Comparison of ENCODE assay signal across 11 mouse cellular contexts in genomic region chr6:52208868-52209684, GRCm38 (mm10). TPM values are rescaled to one million over a fixed set of nuclear protein-coding genes. Genes with fewer than 3 reads are reported as not detected.
DNase-seq lines count a peak whose midpoint lies in the region; ATAC-seq lines count a peak whose summit lies in the region.
"Had no signal": no experiment of that assay in that cellular context is flagged by ENCODE, and none has a peak within 500 bp of the region (broad histone marks: within the 10 kb centered on the region; RNA-seq: fewer than 3 reads in every experiment).

No protein-coding gene starts in this region.

- peaks cover 18% of the 10 kb centered on the region for H3K4me1 ChIP-seq in embryonic facial prominence, embryonic 13.5 days
- H3K4me1 ChIP-seq in kidney, embryonic 16.5 days (ENCODE audit: insufficient read depth, low read length), result peaks cover 58% of the 10 kb centered on the region
- H3K4me1 ChIP-seq in neural tube, embryonic 11.5 days (ENCODE audit: control insufficient read depth, insufficient read depth, low read length), result peaks cover 40% of the 10 kb centered on the region

- ATAC-seq in embryonic facial prominence, embryonic 13.5 days (ENCODE audit: insufficient number of reproducible peaks, insufficient read depth, low FRiP score, low TSS enrichment, low read depth), result no peak
- peak; percentile 14; the same call in 1 of the 2 replicates for ATAC-seq in kidney, embryonic 16.5 days (ENCODE audit: low FRiP score, low TSS enrichment)
- no peak for ATAC-seq in neural tube, embryonic 11.5 days (ENCODE audit: insufficient read depth, low FRiP score, low TSS enrichment)

- H3K9ac ChIP-seq in embryonic facial prominence, embryonic 13.5 days, result no peak overlapping the region
- peak overlapping the region; percentile 75 for H3K9ac ChIP-seq in kidney, embryonic 16.5 days (replicated peaks; ENCODE audit: low read length)
- peak overlapping the region; percentile 99 for H3K9ac ChIP-seq in neural tube, embryonic 11.5 days (ENCODE audit: low read length)

- WGBS in embryonic facial prominence, embryonic 13.5 days, result 4% methylated on average over 18 of the region's 18 CpGs
- WGBS in kidney, embryonic 16.5 days, result 7% methylated on average over 16 of the region's 18 CpGs
- 2% methylated on average over 17 of the region's 18 CpGs for WGBS in neural tube, embryonic 11.5 days

- intact Hi-C loops in left cerebral cortex, postnatal 25 days (cut with DNase I), result no loop called here

- H3K9me3 ChIP-seq in embryonic facial prominence, embryonic 13.5 days, result no peaks in the 10 kb centered on the region
- H3K9me3 ChIP-seq in kidney, embryonic 16.5 days (ENCODE audit: low read length), result no peaks in the 10 kb centered on the region
- H3K9me3 ChIP-seq in neural tube, embryonic 11.5 days (ENCODE audit: control insufficient read depth, low read length), result no peaks in the 10 kb centered on the region

- peak overlapping the region; percentile 16; the same call in 1 of the 2 replicates for H3K4me2 ChIP-seq in embryonic facial prominence, embryonic 13.5 days
- H3K4me2 ChIP-seq in kidney, embryonic 16.5 days (replicated peaks; ENCODE audit: low read depth, low read length), result peak overlapping the region; percentile 81
- H3K4me2 ChIP-seq in neural tube, embryonic 11.5 days (ENCODE audit: low read depth), result peak overlapping the region; percentile 99

- H3K36me3 ChIP-seq in embryonic facial prominence, embryonic 13.5 days, result no peaks in the 10 kb centered on the region
- peaks cover 8% of the 10 kb centered on the region; the same call in 1 of the 2 replicates for H3K36me3 ChIP-seq in kidney, embryonic 16.5 days (ENCODE audit: insufficient read depth, low read length)
- peaks cover 7% of the 10 kb centered on the region for H3K36me3 ChIP-seq in neural tube, embryonic 11.5 days (ENCODE audit: control insufficient read depth, insufficient read depth, low read length)

- no peak overlapping the region for H3K27ac ChIP-seq in embryonic facial prominence, embryonic 13.5 days
- H3K27ac ChIP-seq in kidney, embryonic 16.5 days (ENCODE audit: low read length), result peak overlapping the region; percentile 84
- peak overlapping the region; percentile 100 for H3K27ac ChIP-seq in neural tube, embryonic 11.5 days (ENCODE audit: low read depth, low read length)

- peak; percentile 24 for DNase-seq in kidney, adult 11 months
- no peak for DNase-seq in kidney, adult 9 months
- DNase-seq in neural tube, embryonic 11.5 days (ENCODE audit: low spot score), result peak; percentile 49
- no peak for DNase-seq in right cerebral cortex, postnatal 25 days
- no peak for DNase-seq in yolk sac, embryonic 10.5 days (ENCODE audit: low spot score)
- no peak for DNase-seq in left cerebral cortex, postnatal 25 days (ENCODE audit: low spot score in 2 of 2)
- DNase-seq: cerebellum, adult 18-20 months had no signal

- peaks cover 100% of the 10 kb centered on the region for H3K27me3 ChIP-seq in embryonic facial prominence, embryonic 13.5 days
- 0 out of 2 replicates have a peak, but pooled peaks cover 4% of the 10 kb centered on the region for H3K27me3 ChIP-seq in kidney, embryonic 16.5 days (ENCODE audit: insufficient read depth, low read length)
- no peaks in the 10 kb centered on the region for H3K27me3 ChIP-seq in neural tube, embryonic 11.5 days (ENCODE audit: control insufficient read depth, insufficient read depth, low read length)

- H3K4me3 ChIP-seq in embryonic facial prominence, embryonic 13.5 days, result no peak overlapping the region
- H3K4me3 ChIP-seq in kidney, embryonic 16.5 days (ENCODE audit: low read length), result peak overlapping the region; percentile 80
- H3K4me3 ChIP-seq in neural tube, embryonic 11.5 days (ENCODE audit: low read depth, low read length), result peak overlapping the region; percentile 87

RNA-seq across cellular contexts. Expression of gene Hoxa6, which starts 0.6 kb away (rescaled TPM):
- 0.81 TPM in 1 of 2 replicates, not detected in the other for polyA plus RNA-seq in embryonic facial prominence, embryonic 13.5 days (2015; fragmentation: Nextera tagmentation; extraction: Ambion mirVana)
- 2.9 and 3.8 TPM in 2 replicates for polyA plus RNA-seq in kidney, embryonic 16.5 days (2015; fragmentation: Nextera tagmentation; extraction: Ambion mirVana)
- polyA plus RNA-seq in neural tube, embryonic 11.5 days (2014; fragmentation: Nextera tagmentation; extraction: Ambion mirVana), result 16.0 and 18.8 TPM in 2 replicates
- not detected for total RNA-seq in left cerebral cortex, postnatal 25 days (2021)
- total RNA-seq: MEL had no signal

RNA-seq across cellular contexts. Expression of gene Hoxa3, which starts 4.1 kb away (rescaled TPM):
- polyA plus RNA-seq in embryonic facial prominence, embryonic 13.5 days (2015; fragmentation: Nextera tagmentation; extraction: Ambion mirVana), result 0.52 TPM in 1 of 2 replicates, not detected in the other
- 8.2 and 10.8 TPM in 2 replicates for polyA plus RNA-seq in kidney, embryonic 16.5 days (2015; fragmentation: Nextera tagmentation; extraction: Ambion mirVana)
- 20.2 TPM in 2 replicates for polyA plus RNA-seq in neural tube, embryonic 11.5 days (2014; fragmentation: Nextera tagmentation; extraction: Ambion mirVana)
- not detected for total RNA-seq in left cerebral cortex, postnatal 25 days (2021)
- total RNA-seq: MEL had no signal

RNA-seq across cellular contexts. Expression of gene Gm28308, which starts 4.1 kb away (rescaled TPM):
- polyA plus RNA-seq in embryonic facial prominence, embryonic 13.5 days (2015; fragmentation: Nextera tagmentation; extraction: Ambion mirVana), result not detected in 2 replicates
- not detected in 2 replicates for polyA plus RNA-seq in kidney, embryonic 16.5 days (2015; fragmentation: Nextera tagmentation; extraction: Ambion mirVana)
- not detected in 2 replicates for polyA plus RNA-seq in neural tube, embryonic 11.5 days (2014; fragmentation: Nextera tagmentation; extraction: Ambion mirVana)
- not detected for total RNA-seq in left cerebral cortex, postnatal 25 days (2021)
- total RNA-seq: hematopoietic stem cell, adult 5-6 weeks; MEL had no signal

RNA-seq across cellular contexts. Expression of gene Hoxa5, which starts 4.7 kb away (rescaled TPM):
- 0.18 and 4.8 TPM in 2 replicates for polyA plus RNA-seq in embryonic facial prominence, embryonic 13.5 days (2015; fragmentation: Nextera tagmentation; extraction: Ambion mirVana)
- 9.0 and 9.5 TPM in 2 replicates for polyA plus RNA-seq in kidney, embryonic 16.5 days (2015; fragmentation: Nextera tagmentation; extraction: Ambion mirVana)
- polyA plus RNA-seq in neural tube, embryonic 11.5 days (2014; fragmentation: Nextera tagmentation; extraction: Ambion mirVana), result 53.4 and 56.5 TPM in 2 replicates
- not detected for total RNA-seq in left cerebral cortex, postnatal 25 days (2021)
- total RNA-seq: MEL had no signal

RNA-seq across cellular contexts. Expression of gene Hoxa7, which starts 12.6 kb away (rescaled TPM):
- not detected in 2 replicates for polyA plus RNA-seq in embryonic facial prominence, embryonic 13.5 days (2015; fragmentation: Nextera tagmentation; extraction: Ambion mirVana)
- 25.7 and 27.5 TPM in 2 replicates for polyA plus RNA-seq in kidney, embryonic 16.5 days (2015; fragmentation: Nextera tagmentation; extraction: Ambion mirVana)
- 61.2 and 71.3 TPM in 2 replicates for polyA plus RNA-seq in neural tube, embryonic 11.5 days (2014; fragmentation: Nextera tagmentation; extraction: Ambion mirVana)
- not detected for total RNA-seq in left cerebral cortex, postnatal 25 days (2021)
- total RNA-seq: MEL had no signal

Comparison
In these comparisons a context has a peak if more than half of its experiments do, and no peak if none do; other contexts are left out.
1. DNase-seq: peak in kidney, adult 11 months (single experiment) and neural tube, embryonic 11.5 days (single experiment); none in kidney, adult 9 months (single experiment), right cerebral cortex, postnatal 25 days (single experiment), yolk sac, embryonic 10.5 days (single experiment) and left cerebral cortex, postnatal 25 days (0 of 2).
2. H3K4me2 ChIP-seq: peak in every context shown above with its lines; median percentile 99 in neural tube, embryonic 11.5 days; 81 in kidney, embryonic 16.5 days; 16 in embryonic facial prominence, embryonic 13.5 days.